In the genomic region with DNA sequence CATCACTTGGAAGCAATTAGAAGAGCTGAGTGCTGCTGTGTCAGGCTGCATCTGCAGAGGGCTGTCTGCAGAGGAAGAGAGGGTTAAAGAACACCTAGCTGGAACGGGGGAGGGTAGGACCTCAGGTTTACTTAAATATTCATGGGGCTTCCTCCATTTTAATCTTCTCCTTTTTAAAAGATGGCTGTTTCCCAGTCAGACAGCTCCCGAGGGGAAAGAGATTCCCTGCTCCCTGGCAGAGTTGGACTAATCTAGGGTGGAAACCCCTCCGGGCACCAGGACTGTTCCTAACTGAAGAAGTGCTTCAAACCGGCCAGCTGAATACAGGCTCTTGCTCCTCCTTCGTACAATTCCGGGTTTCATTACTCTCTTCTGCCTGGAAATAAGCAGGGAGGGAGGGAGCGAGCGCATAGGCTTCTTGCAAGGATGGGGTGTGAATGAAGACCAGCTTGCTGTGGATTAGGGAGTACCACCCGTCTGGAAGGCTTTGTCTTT, we compare ENCODE assay signal across 7 mouse cellular contexts.
DNase-seq lines count a peak whose midpoint lies in the region; ATAC-seq lines count a peak whose summit lies in the region.

No protein-coding gene starts in this region.

- DNase-seq in brain, adult 2 months (ENCODE audit: low read depth, low spot score), result peak; percentile 88
- peak; percentile 51 for DNase-seq in cerebellum, adult 8-10 months
- DNase-seq in frontal cortex, postnatal 10 days (ENCODE audit: low spot score in 2 of 2), result peak; percentile 54 to 58
- no peak for DNase-seq in ovary, adult 18-20 months (ENCODE audit: low spot score)

- 0 out of 2 replicates have a peak overlapping the region, but pooled peaks have one; percentile 30 for H3K27ac ChIP-seq in kidney, embryonic 15.5 days
- no peak overlapping the region for H3K27ac ChIP-seq in liver, embryonic 16.5 days (ENCODE audit: low read length)
- no peak overlapping the region; the same call in 1 of the 2 replicates for H3K27ac ChIP-seq in stomach, embryonic 16.5 days (ENCODE audit: low read length)

- peak overlapping the region; percentile 40 for H3K4me3 ChIP-seq in kidney, embryonic 15.5 days (replicated peaks)
- no peak overlapping the region for H3K4me3 ChIP-seq in liver, embryonic 16.5 days (ENCODE audit: low read depth, low read length)
- peak overlapping the region; percentile 30 for H3K4me3 ChIP-seq in stomach, embryonic 16.5 days (replicated peaks; ENCODE audit: low read length)

- no peaks in the 10 kb centered on the region for H3K36me3 ChIP-seq in kidney, embryonic 15.5 days
- H3K36me3 ChIP-seq in liver, embryonic 16.5 days (ENCODE audit: control insufficient read depth, insufficient read depth), result no peaks in the 10 kb centered on the region
- no peaks in the 10 kb centered on the region for H3K36me3 ChIP-seq in stomach, embryonic 16.5 days (ENCODE audit: control insufficient read depth, insufficient read depth, low read length)

- ATAC-seq in kidney, embryonic 15.5 days (replicated peaks; ENCODE audit: low FRiP score), result peak; percentile 67
- no peak for ATAC-seq in liver, embryonic 16.5 days (ENCODE audit: low read depth)
- ATAC-seq in stomach, embryonic 16.5 days (ENCODE audit: insufficient read depth, low FRiP score), result no peak

- no peaks in the 10 kb centered on the region for H3K27me3 ChIP-seq in kidney, embryonic 15.5 days
- H3K27me3 ChIP-seq in liver, embryonic 16.5 days (ENCODE audit: control insufficient read depth, insufficient read depth, low read depth, low read length), result no peaks in the 10 kb centered on the region
- H3K27me3 ChIP-seq in stomach, embryonic 16.5 days (ENCODE audit: control insufficient read depth, insufficient read depth, low read length), result no peaks in the 10 kb centered on the region

- peaks cover 25% of the 10 kb centered on the region for H3K4me1 ChIP-seq in kidney, embryonic 15.5 days
- H3K4me1 ChIP-seq in liver, embryonic 16.5 days (ENCODE audit: control insufficient read depth, low read depth, low read length), result peaks cover 4% of the 10 kb centered on the region
- H3K4me1 ChIP-seq in stomach, embryonic 16.5 days (ENCODE audit: control insufficient read depth, insufficient read depth, low read length), result peaks cover 12% of the 10 kb centered on the region

- no peaks in the 10 kb centered on the region for H3K9me3 ChIP-seq in kidney, embryonic 15.5 days (replicated peaks)
- H3K9me3 ChIP-seq in liver, embryonic 16.5 days (replicated peaks; ENCODE audit: control insufficient read depth, low read length), result no peaks in the 10 kb centered on the region
- no peaks in the 10 kb centered on the region for H3K9me3 ChIP-seq in stomach, embryonic 16.5 days (replicated peaks; ENCODE audit: control insufficient read depth, low read length)

- peak overlapping the region; percentile 57 for H3K4me2 ChIP-seq in kidney, embryonic 15.5 days
- H3K4me2 ChIP-seq in liver, embryonic 16.5 days (ENCODE audit: low read depth, low read length), result peak overlapping the region; percentile 0
- peak overlapping the region; percentile 46 for H3K4me2 ChIP-seq in stomach, embryonic 16.5 days (ENCODE audit: low read depth, low read length)

- H3K9ac ChIP-seq in kidney, embryonic 15.5 days, result peak overlapping the region; percentile 32; the same call in 1 of the 2 replicates
- no peak overlapping the region for H3K9ac ChIP-seq in liver, embryonic 16.5 days (ENCODE audit: low read depth, low read length)
- peak overlapping the region; percentile 19 for H3K9ac ChIP-seq in stomach, embryonic 16.5 days (ENCODE audit: low read length)

- 7% methylated on average over 9 of the region's 9 CpGs for WGBS in kidney, embryonic 15.5 days
- WGBS in liver, embryonic 16.5 days (ENCODE audit: insufficient replicate concordance), result 49% methylated on average over 9 of the region's 9 CpGs
- WGBS in stomach, embryonic 16.5 days, result 10% methylated on average over 9 of the region's 9 CpGs

Comparison
In these comparisons a context has a peak if more than half of its experiments do, and no peak if none do; other contexts are left out.
1. H3K4me2 ChIP-seq: peak in every context shown above with its lines; median percentile 57 in kidney, embryonic 15.5 days; 46 in stomach, embryonic 16.5 days; 0 in liver, embryonic 16.5 days.